Mouse (Mus musculus): ENCODE data around the gene Fam170b. TPM values are rescaled to one million over a fixed set of nuclear protein-coding genes. Genes with fewer than 3 reads are reported as not detected.

Fam170b gene
- total and polyA plus RNA-seq, 2 experiments from 2014 or later, result 0.12 TPM; not detected in 1

DNA sequence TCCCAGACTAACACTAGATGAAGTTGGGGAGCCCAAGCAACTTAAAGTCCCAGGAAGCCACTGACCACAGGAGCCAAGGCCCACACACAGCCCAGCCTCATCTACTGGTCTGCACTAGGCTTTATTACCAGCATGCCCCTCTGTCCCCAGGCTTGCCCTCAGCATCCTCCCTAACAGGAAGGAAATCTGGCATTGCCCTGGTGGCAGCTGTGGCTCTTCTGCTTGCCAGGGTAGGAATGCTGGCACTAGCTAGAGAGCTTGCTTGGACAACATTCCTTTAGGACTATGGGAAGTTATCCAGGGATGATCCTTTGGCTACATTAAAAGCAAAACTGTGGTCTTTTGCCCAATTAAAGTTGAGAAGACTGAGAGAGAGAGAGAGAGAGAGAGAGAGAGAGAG lies 23.7 kb upstream of the Fam170b start:
- no peak for TF ChIP-seq EP300 (IDR thresholded peaks at IDR 0.05; ENCODE audit: low read depth)
- TF ChIP-seq CTCF (IDR thresholded peaks at IDR 0.05; ENCODE audit: low read depth), result no peak
- H3K9ac ChIP-seq (replicated peaks; ENCODE audit: low read depth, low read length), result no peak overlapping the region
- H3K9me3 ChIP-seq (replicated peaks; ENCODE audit: control insufficient read depth, low read length), result no peaks in the 10 kb centered on the region
- ATAC-seq (ENCODE audit: insufficient read depth, low read depth) (no peak), DNase-seq (ENCODE audit: low spot score) (no peak)
- H3K4me2 ChIP-seq (ENCODE audit: low read depth, low read length), result no peak overlapping the region
- H3K36me3 ChIP-seq (replicated peaks; ENCODE audit: control insufficient read depth, insufficient read depth, low read length), result no peaks in the 10 kb centered on the region
- no peaks in the 10 kb centered on the region for H3K27me3 ChIP-seq (ENCODE audit: control insufficient read depth, insufficient read depth, low read length)
- no peaks in the 10 kb centered on the region for H3K4me1 ChIP-seq (ENCODE audit: control insufficient read depth, insufficient read depth)
- no peak overlapping the region for H3K4me3 ChIP-seq (ENCODE audit: low read depth, low read length)
- H3K27ac ChIP-seq (ENCODE audit: low read depth), result no peak overlapping the region

DNA sequence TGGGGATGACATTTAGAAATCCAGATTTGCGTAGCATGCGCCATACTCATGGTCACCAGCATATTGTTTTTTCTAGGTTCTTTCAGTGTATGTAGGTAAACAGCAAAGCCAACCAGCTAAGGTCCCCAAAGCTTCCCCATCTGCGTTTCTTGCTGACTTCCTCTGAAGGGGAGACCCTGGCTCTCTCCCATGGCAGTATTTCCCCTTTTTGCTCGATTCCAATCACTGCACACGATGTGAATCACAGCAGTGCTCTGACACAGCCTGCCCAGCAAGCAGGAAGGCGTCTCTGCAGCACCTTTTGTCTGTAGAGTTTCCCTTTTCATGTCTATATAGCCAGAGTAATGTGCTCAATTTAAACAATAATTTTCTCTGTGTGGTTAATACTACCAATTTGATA lies 21.3 kb upstream of the Fam170b start:
- H3K4me2 ChIP-seq (ENCODE audit: low read depth, low read length), result no peak overlapping the region
- no peak for ATAC-seq (ENCODE audit: insufficient read depth, low read depth)
- no peaks in the 10 kb centered on the region for H3K27me3 ChIP-seq (ENCODE audit: control insufficient read depth, insufficient read depth, low read length)
- no peaks in the 10 kb centered on the region for H3K9me3 ChIP-seq (replicated peaks; ENCODE audit: control insufficient read depth, low read length)
- H3K36me3 ChIP-seq (replicated peaks; ENCODE audit: control insufficient read depth, insufficient read depth, low read length), result no peaks in the 10 kb centered on the region
- no peak overlapping the region for H3K27ac ChIP-seq (ENCODE audit: low read depth)
- 73% methylated on average over 6 of the region's 6 CpGs for WGBS
- no peak overlapping the region for H3K9ac ChIP-seq (replicated peaks; ENCODE audit: low read depth, low read length)
- DNase-seq (ENCODE audit: low spot score), result no peak
- H3K4me3 ChIP-seq (ENCODE audit: low read depth, low read length), result no peak overlapping the region
- TF ChIP-seq CTCF (IDR thresholded peaks at IDR 0.05; ENCODE audit: low read depth) (no peak), EP300 (IDR thresholded peaks at IDR 0.05; ENCODE audit: low read depth) (no peak)
- H3K4me1 ChIP-seq (ENCODE audit: control insufficient read depth, insufficient read depth), result no peaks in the 10 kb centered on the region

- Histone ChIP-seq H3K4me1 (ENCODE audit: control insufficient read depth, insufficient read depth) (peaks cover 10% of the 10 kb centered on the region), H3K27me3 (ENCODE audit: control insufficient read depth, insufficient read depth, low read length) (no peaks in the 10 kb centered on the region), H3K4me2 (ENCODE audit: low read depth, low read length) (no peak overlapping the region), H3K4me3 (ENCODE audit: low read depth, low read length) (no peak overlapping the region), H3K9me3 (replicated peaks; ENCODE audit: control insufficient read depth, low read length) (no peaks in the 10 kb centered on the region), H3K9ac (replicated peaks; ENCODE audit: low read depth, low read length) (no peak overlapping the region), H3K27ac (ENCODE audit: low read depth) (no peak overlapping the region), H3K36me3 (replicated peaks; ENCODE audit: control insufficient read depth, insufficient read depth, low read length) (no peaks in the 10 kb centered on the region)
- 54% methylated on average over 4 of the region's 4 CpGs for WGBS
- TF ChIP-seq EP300 (IDR thresholded peaks at IDR 0.05; ENCODE audit: low read depth), result no peak
- no peak for TF ChIP-seq CTCF (IDR thresholded peaks at IDR 0.05; ENCODE audit: low read depth)
- DNase-seq (ENCODE audit: low spot score), result no peak
- no peak for ATAC-seq (ENCODE audit: insufficient read depth, low read depth)
Measured at GRCm38 (mm10) chr14:32814961-32815360, 18.8 kb upstream of the Fam170b start.

DNA sequence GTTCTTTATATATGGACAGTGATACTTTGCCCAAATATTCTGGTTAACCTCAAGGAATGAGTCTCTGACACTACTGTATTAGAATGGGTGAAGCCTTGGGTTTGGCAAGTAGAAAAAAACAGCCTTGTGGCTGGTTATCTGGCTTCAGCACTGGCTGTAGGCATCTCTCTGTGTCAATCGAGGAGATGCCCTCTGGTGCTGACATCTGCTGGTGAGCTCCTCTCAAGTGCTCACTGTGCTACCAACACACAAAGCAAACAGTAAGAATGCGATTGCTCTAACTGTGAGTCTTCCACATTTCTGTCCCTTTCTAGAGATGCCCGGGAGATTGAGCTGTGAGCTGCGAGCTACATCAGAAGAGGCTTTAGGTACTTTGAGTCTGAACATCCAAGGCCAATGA lies 17.2 kb upstream of the Fam170b start:
- 67% methylated on average over 4 of the region's 4 CpGs for WGBS
- Histone ChIP-seq H3K27me3 (ENCODE audit: control insufficient read depth, insufficient read depth, low read length) (no peaks in the 10 kb centered on the region), H3K36me3 (replicated peaks; ENCODE audit: control insufficient read depth, insufficient read depth, low read length) (no peaks in the 10 kb centered on the region), H3K9ac (replicated peaks; ENCODE audit: low read depth, low read length) (no peak overlapping the region), H3K27ac (ENCODE audit: low read depth) (peak overlapping the region; percentile 64; the same call in 1 of the 2 replicates), H3K4me3 (ENCODE audit: low read depth, low read length) (no peak overlapping the region), H3K4me2 (ENCODE audit: low read depth, low read length) (no peak overlapping the region), H3K9me3 (replicated peaks; ENCODE audit: control insufficient read depth, low read length) (no peaks in the 10 kb centered on the region), H3K4me1 (ENCODE audit: control insufficient read depth, insufficient read depth) (peaks cover 10% of the 10 kb centered on the region)
- no peak for DNase-seq (ENCODE audit: low spot score)
- TF ChIP-seq EP300 (IDR thresholded peaks at IDR 0.05; ENCODE audit: low read depth) (no peak), CTCF (IDR thresholded peaks at IDR 0.05; ENCODE audit: low read depth) (peak; percentile 11; the same call in 1 of the 2 replicates)
- no peak for ATAC-seq (ENCODE audit: insufficient read depth, low read depth)

DNA sequence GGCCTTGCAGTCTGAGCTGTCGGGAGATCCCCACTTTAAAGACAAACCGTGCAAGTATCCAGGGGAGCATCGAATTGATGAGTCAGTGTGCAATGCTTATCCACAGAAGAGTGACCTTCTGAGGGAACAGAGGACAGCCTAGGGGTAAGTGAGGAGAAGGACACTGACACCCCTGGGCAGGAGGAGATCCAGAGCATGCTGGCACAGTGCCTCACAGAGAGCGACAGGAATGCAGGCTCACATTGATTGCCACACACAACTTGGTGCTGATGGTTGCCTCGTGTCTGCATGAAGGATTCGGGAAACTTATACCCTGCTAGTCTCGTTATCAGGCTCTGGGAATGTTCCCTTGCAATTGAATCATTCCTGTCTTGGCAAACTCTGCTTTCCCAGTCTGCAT lies 16.5 kb upstream of the Fam170b start:
- 22% methylated on average over 7 of the region's 7 CpGs for WGBS
- no peak for TF ChIP-seq CTCF (IDR thresholded peaks at IDR 0.05; ENCODE audit: low read depth)
- TF ChIP-seq EP300 (IDR thresholded peaks at IDR 0.05; ENCODE audit: low read depth), result no peak; the same call in 1 of the 2 replicates
- Histone ChIP-seq H3K4me2 (ENCODE audit: low read depth, low read length) (no peak overlapping the region), H3K36me3 (replicated peaks; ENCODE audit: control insufficient read depth, insufficient read depth, low read length) (no peaks in the 10 kb centered on the region), H3K9ac (replicated peaks; ENCODE audit: low read depth, low read length) (no peak overlapping the region), H3K27me3 (ENCODE audit: control insufficient read depth, insufficient read depth, low read length) (no peaks in the 10 kb centered on the region), H3K4me1 (ENCODE audit: control insufficient read depth, insufficient read depth) (peaks cover 10% of the 10 kb centered on the region), H3K9me3 (replicated peaks; ENCODE audit: control insufficient read depth, low read length) (no peaks in the 10 kb centered on the region), H3K4me3 (ENCODE audit: low read depth, low read length) (no peak overlapping the region), H3K27ac (ENCODE audit: low read depth) (peak overlapping the region; percentile 64)
- DNase-seq (ENCODE audit: low spot score) (peak; percentile 83), ATAC-seq (ENCODE audit: insufficient read depth, low read depth) (peak; percentile 88)

DNA sequence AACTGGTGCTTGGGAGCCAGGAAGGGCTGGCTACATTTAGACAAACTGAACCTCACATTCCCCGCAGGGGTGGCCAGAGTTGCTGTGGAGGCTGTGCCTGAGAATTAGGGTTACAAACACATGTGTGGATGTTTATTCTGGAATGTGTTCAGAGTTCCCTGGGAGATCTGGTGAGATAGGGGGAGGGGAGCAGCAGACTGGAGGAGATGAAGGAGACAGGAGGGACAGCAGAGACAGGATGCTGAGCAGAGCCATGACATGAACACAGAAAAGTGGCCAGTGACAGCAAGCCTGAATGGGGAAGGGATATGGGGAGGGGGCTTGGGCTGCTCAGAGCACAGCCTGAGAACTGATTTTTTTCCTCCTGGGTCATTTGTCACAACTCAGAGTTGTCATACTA lies 14.5 kb upstream of the Fam170b start:
- Histone ChIP-seq H3K9ac (replicated peaks; ENCODE audit: low read depth, low read length) (no peak overlapping the region), H3K9me3 (replicated peaks; ENCODE audit: control insufficient read depth, low read length) (no peaks in the 10 kb centered on the region), H3K27ac (ENCODE audit: low read depth) (no peak overlapping the region), H3K4me3 (ENCODE audit: low read depth, low read length) (no peak overlapping the region), H3K27me3 (ENCODE audit: control insufficient read depth, insufficient read depth, low read length) (no peaks in the 10 kb centered on the region), H3K4me2 (ENCODE audit: low read depth, low read length) (no peak overlapping the region), H3K36me3 (replicated peaks; ENCODE audit: control insufficient read depth, insufficient read depth, low read length) (no peaks in the 10 kb centered on the region), H3K4me1 (ENCODE audit: control insufficient read depth, insufficient read depth) (peaks cover 10% of the 10 kb centered on the region)
- DNase-seq (ENCODE audit: low spot score) (no peak), ATAC-seq (ENCODE audit: insufficient read depth, low read depth) (no peak)
- 44% methylated on average over 1 of the region's 1 CpGs for WGBS
- TF ChIP-seq CTCF (IDR thresholded peaks at IDR 0.05; ENCODE audit: low read depth) (no peak), EP300 (IDR thresholded peaks at IDR 0.05; ENCODE audit: low read depth) (no peak)

Measured in heart, postnatal 0 days (tissue).